Mouse (Mus musculus) thymus, postnatal 0 days (tissue): ENCODE results near the gene Shmt1. TPM values are rescaled to one million over a fixed set of nuclear protein-coding genes. Genes with fewer than 3 reads are reported as not detected.

ENCODE experiments used
- DNase-seq: peaks from one replicate; pipeline ENCODE4 v3.0.0-alpha.2; 2015; ENCODE audit warnings: low spot score
- polyA plus RNA-seq: library from polyadenylated mRNA; unstranded; fragments of >200 nt; fragmentation: Nextera tagmentation; extraction: Ambion mirVana; gene quantifications from 2 replicates; pipeline ENCODE4 v1.2.1, GENCODE M21; 2015

Shmt1 gene
- polyA plus RNA-seq, 1 experiment from 2014 or later: 63.4 TPM

DNA sequence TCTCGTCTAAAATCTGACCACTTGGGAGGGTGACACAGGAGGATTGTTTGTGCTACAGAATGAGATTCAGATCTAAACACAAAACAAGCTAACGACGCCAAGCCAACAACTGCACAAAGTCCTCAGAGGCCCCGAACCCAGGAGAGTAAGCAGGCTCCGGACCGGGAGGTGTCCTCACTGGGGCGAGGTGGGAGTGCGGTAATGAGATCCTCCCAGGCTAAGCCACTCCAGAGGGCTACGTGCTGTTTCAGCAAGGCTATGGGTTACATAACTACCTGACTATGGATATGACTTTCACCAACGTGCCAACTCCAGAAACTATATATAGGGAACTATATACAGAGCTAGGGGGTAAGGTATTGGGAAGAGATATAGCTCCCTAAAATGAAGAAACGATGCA, 15.2 kb downstream of the Shmt1 start:
- DNase-seq: no peak

DNA sequence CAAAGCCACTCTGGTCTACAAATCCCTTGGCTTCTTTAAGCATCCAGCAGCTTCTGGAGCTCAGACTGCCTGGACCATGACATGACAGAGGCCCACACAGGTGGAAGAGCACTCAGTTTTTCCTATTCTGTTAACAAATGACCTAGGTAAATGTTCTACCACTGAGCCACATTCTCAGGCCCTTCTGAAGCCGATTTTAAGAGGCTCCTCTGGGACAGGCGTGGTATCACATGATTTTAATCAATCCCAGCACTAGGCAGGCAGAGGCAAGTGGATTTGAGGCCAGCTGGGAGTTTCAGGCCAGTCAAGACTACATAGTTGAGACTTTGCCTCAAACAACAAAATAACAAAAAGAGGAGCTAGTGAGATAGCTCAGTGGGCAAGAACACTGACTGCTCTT, 21.0 kb downstream of the Shmt1 start:
- DNase-seq: no peak

DNA sequence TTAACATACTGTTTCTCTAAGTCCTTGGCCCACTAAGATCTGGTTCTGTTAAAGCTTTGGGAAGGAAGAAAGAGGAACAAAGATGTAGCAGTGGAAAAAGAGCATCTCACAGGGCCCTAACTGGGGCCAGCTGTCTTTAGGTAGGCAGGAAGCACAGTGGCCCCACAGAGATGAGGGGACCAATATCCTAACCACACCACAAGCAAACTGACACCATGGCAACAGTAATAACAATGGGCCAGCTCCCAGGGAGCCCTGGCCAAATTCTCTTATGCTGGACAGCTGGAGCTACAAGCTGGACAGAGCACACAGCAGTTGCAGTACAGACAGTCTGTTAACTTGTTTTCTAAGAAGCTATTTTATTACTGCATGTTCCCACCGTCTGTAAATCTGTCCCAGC, 23.9 kb downstream of the Shmt1 start:
- DNase-seq: no peak

DNA sequence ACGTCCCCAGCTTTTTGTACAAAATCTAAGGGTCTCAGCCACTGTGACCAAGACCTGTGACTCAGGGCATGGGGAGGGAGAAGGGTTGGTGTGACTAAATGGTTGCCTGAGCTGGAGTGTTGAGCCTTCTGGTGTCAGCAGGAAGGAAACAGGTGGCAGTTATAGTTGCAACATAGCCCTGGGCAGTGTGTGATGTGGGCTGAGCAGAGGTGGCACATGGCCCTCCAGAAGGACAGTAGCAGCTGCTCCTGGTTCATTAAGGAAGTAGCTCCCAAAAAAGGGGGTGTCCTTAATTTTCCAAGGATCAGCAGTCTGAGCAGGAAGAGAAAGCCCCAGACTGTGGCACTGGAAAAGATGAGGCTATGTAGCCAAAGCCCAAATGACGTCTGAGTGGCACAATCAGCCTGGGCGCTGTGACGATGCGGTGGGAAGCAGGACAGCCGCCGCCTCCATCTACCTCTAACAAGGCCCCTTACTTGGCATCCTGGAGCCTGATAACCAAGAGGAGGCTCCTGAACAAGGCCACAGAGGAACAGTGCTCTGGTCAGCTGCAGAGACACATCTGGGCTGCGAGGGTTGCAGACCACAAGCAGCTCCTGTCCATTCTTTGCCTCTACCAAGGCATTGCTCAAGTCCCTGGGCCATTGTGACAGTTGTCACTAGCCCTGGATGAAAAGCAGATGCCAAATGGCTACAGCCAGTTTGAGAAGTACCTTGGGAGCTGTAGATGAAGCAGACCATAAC, 27.2 kb downstream of the Shmt1 start:
- no peak for DNase-seq

DNA sequence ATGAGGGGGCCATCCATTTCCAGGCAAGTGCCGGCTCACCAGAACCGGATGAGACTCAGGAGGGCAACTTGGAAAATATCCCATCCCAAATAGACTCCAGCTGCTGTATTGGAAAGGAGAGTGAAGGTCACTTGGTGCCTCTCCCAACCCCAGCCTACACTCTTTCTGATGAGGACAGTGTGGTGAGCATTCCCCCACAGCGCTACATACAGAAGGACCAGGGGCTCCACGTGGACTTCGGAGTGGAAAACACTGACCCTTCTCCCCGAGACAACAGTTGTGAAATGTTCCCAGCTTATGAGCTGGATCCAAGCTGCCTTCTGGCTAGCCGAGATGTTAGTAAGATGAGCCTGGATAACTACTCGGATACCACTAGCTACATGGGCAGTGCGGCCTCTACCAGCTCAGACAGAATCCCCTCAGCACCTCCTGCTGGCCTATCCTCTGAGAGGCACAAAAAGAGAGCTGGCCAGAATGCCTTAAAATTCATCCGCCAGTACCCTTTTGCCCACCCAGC, 31.8 kb downstream of the Shmt1 start:
- no peak for DNase-seq

DNA sequence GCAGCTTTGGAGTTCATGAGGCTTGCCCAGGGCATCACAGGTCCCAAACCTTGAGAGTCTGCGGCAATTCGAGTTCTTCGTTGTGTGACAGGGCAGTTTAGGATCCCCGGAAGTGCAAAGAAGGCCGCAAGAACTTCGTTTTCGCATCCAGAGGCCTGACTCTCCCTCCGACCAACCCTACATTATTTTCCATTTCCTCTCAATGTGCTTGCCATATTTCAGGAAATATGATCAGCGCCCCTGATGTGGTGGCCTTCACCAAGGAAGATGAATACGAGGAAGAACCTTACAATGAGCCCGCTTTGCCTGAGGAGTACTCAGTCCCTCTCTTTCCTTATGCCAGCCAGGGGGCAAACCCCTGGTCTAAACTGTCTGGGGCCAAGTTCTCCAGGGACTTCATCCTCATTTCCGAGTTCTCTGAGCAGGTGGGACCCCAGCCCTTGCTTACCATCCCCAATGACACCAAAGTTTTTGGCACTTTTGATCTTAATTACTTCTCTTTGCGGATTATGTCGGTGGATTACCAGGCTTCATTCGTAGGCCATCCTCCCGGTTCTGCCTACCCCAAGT, 33.6 kb downstream of the Shmt1 start:
- DNase-seq: no peak

DNA sequence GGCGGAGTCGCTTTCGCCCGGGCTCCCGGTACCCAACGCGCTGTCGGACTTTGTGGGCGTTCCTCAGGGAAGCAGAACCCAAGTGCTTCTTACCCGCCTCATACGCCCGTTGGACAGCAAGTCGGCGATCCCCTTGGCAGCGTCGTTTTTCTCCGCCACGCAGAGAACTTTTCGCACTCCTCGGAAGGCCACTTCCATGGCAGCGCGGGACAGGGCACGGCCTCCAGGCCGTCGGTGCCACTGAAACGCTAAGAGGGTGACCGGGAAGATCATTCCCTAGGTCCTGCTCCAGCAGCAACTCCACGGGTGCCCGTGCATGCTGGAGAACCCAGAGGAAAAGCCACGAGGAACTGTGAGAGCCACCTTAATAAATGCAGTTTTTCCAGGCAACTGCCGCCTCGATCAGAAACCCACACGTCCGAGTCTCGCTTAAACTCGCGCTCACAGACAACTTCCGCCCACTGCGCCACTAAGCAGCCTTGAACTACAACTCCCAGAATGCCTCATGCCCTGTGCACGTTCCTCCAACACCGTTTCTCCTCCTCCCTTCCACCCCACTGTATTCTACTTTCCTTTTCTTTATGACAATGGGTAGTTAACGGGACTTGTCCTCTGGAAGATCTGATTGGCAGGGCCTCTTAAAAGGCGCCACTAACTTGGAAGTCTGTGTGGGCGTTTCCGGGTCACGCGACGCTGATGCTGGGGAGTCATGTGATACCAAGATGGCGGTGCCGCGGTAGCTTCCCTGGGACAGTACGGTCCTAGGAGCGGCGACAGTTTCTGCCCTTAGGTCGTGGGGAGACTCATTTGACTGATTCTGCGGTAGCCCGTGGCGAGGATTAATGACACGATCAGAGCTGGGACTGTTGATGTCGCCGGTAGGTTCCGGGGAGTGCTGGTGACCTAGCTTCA, 34.4 kb downstream of the Shmt1 start, which contains the start of the genes Top3a and Smcr8:
Gene Top3a (minus strand): TSS at position 537 of the 912 bp plus-strand sequence.
Gene Smcr8 (plus strand): TSS at position 696 of the 912 bp plus-strand sequence.
- DNase-seq: peak; percentile 92

DNA sequence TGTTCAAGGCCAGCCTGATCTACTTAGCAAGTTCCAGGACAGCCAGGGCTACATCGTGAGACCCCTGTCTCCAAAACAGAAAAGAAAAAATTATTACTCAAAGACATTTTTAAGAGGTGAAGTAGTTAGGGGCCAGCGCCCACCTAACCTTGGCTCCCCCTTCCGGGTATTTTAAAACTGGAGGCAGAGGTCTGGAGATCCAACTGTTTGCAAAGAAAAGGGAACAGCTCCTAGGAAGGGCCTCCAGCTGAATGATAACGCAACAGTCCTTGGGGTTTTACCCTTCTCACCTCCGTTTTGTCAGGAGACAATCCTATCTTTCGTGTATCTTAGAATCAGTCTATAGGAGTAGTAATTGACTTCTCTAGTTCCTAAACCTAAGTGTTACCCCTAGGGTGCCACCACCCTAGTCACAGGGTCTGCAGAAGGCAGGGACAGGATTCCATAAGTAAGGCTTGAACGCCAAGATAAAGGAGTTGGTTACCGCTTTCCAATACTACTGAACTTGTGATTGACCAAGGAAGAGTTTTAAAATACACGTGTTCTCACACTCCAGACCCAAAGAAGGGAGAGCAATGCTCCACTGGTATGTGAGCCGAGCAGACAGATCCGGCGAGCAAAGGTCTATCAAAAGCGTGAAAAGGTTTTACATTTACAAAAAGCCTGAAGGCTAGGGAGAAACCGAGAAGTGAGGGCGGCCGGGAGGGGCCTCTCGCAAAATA, 35.2 kb downstream of the Shmt1 start:
- DNase-seq: no peak

DNA sequence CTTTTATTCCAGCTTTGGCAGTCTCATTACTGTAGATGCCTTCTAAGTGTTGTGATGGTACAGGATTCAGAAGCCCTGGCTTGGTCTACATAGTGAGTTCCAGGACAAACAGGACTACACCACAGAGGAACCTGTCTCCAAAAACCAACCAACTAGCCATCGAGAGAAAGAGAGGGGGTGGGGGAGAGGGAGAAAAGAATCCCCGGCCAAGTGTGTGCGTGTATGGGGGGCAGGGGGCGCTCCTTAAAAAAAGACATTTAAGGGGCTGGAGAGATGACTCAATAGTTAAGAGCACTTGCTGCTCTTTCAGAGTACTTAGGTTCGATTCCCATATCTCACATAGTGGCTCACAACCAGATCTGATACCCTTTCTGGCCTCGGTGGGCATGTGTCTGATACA, 35.9 kb downstream of the Shmt1 start:
- no peak for DNase-seq

DNA sequence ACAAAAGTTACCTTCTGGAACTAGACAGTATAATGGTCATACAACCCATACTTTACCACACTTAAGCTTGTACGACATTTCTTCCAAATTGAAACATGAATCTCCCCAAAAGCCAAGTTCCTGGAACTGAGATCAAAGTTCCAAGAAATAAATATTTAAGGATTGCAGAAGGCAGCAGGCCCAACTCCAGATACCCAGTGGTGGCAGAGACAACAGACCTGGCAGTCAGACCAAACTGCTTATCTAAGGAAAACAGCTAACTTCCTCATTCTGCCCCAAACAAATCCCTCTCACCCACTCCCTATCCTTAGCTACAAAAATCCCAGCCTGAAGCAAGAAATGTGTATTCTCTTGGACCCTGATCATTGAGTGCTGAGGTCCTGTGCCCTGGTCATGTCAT, 36.7 kb downstream of the Shmt1 start:
- no peak for DNase-seq

DNA sequence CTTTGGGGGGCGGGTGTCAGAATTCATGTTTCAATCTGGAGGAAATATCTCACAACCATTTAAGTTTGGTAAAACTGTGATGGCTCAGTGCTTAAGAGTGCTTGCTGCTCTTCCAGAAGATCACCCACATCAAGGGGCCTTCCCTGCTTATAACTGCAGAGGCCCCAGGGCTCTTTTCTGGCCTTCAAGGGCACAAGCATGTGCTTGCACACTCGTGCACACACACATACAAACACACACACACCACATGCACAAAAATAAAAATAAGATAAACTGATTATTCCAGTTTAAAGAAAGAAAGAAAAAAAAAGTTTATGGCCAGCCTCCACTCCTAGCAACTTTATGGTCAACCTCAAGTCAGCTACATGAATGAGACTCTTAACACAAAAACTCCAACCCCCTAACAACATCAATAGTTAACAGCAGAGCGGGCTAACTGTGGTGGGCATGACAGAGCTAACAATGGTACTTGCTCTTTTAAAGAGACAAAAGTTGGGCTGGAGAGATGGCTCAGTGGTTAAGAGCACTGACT, 37.3 kb downstream of the Shmt1 start:
- no peak for DNase-seq

DNA sequence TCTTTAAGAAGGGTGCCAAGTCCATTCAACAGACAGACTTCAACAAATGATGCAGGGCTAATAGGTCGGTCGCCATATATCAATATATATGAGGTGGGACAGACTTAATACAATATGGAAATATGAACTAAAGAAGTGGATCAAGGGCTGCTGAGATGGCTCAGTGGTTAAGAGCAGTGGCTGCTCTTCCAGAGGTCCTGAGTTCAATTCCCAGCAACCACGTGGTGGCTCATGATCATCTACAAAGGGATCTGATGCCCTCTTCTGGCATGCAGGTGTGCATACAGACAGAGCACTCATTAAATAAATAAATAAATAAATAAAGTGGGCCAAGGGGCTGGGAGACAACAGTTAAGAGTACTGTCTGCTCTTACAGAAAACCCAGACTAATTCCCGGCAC, 39.4 kb downstream of the Shmt1 start:
- DNase-seq: no peak

DNA sequence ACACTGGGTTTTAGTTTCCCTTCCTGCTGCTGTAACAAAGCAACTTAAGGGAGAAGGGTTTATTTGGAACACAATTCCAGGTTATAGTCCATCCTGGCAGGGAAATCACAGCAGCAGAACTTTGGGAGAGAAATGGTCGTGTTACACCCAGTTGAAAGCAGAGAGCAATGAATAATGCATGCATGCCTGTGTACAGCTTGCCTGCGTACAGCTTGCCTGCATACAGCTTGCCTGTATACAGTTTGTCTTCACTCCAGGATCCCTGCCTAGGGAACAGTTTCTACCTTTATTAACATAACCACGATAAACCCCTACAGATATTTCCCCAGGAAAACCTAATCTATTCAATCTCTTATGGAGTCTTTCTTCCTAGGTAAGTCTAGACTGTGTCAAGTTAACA, 40.7 kb downstream of the Shmt1 start:
- no peak for DNase-seq

DNA sequence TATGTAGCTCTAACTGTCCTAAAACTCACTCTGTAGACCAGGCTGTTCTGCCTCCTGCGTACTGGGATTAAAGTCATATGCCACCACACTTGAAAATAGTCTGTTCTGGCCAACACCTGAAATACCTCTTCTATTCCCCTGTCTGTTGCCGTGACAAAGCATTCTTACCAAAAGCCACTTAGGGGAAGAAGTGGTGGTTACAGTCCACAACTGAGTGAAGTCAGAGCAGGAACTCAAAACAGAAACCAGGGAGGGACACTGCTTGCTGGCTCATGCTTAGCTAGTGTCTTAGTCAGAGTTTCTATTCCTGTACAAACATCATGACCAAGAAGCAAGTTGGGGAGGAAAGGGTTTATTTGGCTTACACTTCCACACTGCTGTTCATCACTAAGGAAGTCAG, 42.2 kb downstream of the Shmt1 start:
- DNase-seq: no peak

DNA sequence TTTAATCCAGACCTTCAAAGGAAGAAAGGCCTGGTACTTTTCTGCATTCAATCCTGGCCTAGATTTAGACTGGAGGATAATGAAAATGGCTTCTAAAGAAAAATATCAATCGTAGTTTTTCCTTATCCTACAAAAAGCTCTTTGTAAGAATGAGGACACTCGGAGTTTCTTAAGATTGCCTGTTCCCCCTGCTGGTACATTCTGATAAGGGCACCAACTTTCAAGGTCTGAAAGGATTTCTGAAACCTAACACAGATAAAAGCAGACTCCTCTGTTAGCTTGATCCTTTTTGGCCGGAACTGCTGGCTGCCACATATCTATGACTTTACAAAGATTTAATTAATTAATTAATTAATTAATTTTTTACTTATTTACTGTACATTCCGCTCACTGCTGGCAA, 44.5 kb downstream of the Shmt1 start:
- DNase-seq: no peak

DNA sequence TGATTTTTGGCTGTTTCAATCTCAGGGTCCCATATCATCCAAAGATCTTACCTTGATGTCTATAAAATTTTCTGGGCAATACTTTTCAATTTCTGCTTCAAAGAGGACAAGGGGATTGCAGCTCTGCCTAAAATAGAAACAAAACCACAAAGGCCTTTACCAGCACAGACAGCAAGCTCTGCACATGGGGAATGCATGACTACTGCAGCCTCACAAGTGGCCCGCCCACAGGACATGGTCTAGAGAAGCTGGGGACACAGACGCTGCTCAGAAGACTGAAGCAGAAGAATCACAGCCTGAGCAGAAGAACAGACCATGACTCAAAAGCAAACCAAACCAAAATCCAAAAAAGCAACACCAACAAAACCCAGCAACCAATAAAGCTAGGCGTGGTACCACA, 49.8 kb downstream of the Shmt1 start:
- no peak for DNase-seq

DNA sequence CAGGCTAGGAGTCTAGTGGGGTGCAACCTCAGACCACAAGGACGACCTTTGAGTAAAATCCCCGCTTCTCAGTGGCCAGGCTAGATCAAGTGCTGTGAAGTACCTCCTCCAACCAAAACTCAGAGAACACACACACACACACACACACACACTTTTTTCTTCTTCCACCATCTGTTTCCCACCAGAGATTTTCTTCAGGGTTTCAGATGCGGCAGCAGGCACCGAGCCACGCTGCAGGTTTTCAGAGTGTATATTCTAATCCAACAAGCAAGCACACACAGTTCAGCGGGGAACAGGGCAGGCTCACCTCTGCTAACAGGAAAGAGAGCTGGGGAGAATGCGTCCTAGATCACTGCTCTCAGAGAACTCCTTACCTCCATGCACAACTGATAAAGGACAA, 55.9 kb downstream of the Shmt1 start:
- no peak for DNase-seq

DNA sequence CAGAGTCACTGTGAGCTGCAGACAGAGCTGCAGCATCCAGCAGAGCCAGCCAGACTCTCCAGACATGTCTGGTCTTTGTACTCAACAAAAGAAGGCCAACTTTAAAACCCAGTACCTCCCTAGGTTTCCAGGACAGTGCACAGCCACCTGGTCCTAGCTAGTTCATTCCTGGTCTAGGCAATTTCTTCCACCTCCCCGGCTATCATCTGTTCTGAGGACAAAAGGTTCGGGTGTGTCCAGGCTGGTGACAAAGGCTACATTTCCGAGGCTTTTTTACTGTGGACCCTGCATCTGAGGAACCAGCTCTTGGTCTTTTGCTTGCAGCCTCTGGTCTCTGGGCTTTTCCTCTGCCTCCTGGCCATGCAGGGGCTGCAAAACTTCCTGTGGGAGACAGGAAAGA, 71.2 kb downstream of the Shmt1 start:
- no peak for DNase-seq
